Mouse (Mus musculus) heart, postnatal 4 days (tissue): ENCODE data around the gene Gm42791. TPM values are rescaled to one million over a fixed set of nuclear protein-coding genes. Genes with fewer than 3 reads are reported as not detected.

Experiments
- DNase-seq: peaks from one replicate; pipeline ENCODE4 v3.0.0; 2021
- total RNA-seq, 2 experiments: library from RNA; stranded (reverse); gene quantifications; 2 replicates each; pipeline ENCODE4 v1.2.3; 2021

Gene Gm42791
- total RNA-seq, 2 experiments from 2014 or later: 2.6 to 2.9 TPM

DNA sequence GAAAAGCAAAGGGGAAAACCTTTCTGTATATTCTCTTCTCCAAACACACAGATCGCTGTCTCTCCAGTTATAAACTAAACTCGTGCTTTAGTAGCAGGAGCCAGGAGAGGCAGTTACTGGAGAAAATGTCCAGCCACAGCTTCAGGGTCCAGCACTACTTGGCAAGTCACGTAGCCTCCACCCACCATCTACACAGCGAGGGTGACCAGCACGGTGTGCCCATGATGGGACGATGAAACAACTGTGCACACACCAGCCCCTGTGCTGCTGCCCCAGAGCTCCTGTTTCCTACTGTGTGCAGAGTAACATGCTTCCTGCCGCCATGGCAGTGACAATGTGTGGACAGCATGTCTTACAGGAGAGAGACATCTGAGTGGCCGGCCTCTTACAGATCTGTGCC is 121.8 kb downstream of the Gm42791 start:
- no peak for DNase-seq

DNA sequence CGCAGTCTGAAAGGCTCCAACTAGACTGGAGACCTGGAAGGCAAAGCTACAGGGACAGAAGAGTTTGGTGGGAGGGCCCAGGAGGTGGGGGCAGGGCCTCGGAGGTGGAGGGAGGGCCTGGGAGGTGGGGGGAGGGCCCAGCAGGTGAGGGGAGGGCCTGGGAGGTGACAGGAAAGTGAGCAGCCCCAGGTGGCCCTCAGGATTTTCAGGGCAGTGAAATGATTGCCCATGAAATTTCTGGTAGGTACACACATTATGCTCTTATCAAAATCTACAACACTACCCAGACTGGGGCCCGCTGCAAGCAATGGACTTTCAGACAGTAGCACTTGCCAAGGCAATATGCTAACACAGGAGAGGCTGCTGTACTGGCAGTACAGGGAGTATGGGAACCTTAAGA is 125.4 kb downstream of the Gm42791 start:
- DNase-seq: no peak

GRCm38 (mm10) chr5:148867766-148868165 is 127.2 kb downstream of the Gm42791 start:
- no peak for DNase-seq

- no peak for DNase-seq
These were observed 127.8 kb downstream of the Gm42791 start for GRCm38 (mm10) chr5:148867171-148867570.

- DNase-seq: no peak
These were observed 128.4 kb downstream of the Gm42791 start for GRCm38 (mm10) chr5:148866571-148866970.

DNA sequence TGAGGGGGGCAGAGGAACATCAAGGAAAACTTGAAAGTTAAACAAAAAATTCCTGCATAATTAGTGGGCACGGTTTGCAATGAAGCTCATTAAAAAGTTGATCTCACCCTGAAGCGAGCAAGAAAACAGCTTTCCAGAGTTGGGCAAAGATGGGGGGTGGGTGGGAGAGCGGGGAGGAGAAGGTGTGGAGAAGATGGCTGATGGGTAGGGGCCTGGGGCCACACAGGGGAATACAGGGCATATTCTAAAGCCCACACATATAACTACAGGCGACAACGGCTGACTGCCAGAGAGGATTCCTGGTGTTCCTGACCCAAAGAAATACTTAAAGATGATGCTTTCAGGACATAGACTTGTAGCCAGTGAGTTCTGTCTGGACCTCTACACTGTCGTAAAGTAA is 131.5 kb downstream of the Gm42791 start:
- DNase-seq: no peak

DNA sequence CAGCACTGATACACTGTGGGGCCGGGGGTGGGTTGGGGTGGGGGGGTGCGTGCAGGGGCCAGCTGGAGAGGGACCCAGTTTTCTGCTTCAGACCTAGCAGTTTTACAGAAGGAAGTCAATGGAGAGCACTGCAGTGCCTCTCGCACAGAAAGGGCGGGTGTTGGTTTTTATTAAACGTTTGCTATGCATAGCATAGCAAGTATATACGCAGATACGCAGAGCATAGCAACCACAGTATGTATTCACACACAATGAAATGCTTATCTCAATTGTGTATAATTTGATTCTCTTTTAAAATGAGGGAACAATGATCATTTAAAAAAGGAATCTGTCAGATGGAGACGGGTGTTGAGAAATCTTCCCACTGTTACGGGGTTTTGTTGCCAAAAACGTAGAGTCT is 132.1 kb downstream of the Gm42791 start:
- no peak for DNase-seq

GRCm38 (mm10) chr5:148862136-148862535 is 132.8 kb downstream of the Gm42791 start:
- DNase-seq: no peak

DNA sequence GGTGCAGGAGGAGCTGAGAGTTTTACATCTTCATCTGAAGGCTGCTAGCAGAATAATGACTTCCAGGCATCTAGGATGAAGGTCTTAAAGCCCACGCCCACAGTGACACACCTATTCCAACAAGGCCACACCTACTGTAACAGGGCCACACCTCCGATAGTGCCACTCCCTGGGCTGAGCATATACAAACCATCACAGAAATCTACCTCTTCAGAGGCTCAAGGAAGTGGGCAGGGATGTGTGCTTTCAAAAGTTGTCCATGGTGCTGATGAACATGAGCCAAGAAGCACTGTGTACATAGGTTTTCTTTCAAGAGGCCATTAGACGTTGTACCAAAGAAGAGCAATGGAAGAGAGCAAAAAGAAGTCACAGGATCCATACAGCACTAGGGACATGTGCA is 137.4 kb downstream of the Gm42791 start:
- DNase-seq: no peak

DNA sequence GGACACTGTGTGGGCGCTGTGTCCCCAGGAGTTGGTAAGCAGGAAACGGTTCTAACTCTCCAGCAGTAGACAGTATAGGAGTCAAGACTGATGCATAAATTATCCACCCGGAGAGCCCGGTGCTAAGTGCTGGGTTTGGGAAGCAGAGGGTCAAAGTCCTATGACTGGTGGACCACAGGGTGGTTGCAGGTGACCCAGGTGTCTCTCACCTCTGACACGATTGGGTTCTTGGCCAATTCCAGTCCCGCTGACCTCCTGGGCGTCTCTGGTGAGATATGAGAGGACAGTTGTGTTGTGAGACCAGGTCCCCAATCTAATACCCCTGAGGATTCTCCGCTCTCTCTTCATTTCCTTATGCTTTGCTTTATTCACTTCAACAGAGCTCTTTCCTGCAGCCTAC is 139.9 kb downstream of the Gm42791 start:
- no peak for DNase-seq

GRCm38 (mm10) chr5:148854166-148854565 is 140.8 kb downstream of the Gm42791 start:
- no peak for DNase-seq

DNA sequence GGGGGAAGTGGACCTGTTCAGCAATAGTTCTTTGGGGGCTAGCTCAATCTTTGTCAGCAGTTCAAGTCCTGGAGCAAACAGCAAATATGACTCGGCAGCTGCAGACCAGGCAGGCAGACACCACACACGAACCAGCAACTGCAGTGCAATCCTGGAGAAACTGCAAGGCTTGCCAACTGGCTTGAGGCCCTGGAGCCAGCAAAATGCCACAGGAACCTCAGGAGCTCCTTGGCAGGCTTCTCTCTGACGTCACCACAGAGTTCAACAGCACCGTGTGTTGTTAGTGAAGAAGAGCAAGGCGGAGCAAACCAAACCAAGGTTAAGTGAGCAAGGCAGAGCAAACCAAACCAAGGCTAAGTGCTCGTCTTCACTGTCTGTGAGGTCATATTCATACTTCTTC is 145.4 kb downstream of the Gm42791 start:
- DNase-seq: no peak

DNA sequence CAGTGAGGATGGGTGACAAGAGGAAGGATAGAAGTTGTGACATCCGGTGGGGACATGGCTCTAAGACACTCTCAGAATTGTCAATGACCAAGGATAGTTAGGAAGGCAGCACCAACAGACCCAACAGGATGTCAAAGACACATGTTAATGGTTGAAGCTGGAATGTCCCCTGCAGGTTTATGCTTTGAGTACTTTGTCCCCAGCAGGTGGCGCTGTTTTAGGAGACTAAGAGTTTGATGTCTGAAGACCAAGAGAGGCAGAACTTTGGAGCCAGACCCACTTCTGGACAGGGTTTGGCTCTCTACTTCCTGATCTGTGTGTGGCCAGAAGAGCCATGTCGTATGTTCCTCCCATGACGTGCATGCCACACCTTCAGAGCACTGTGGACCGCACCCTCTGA is 147.9 kb downstream of the Gm42791 start:
- no peak for DNase-seq

Other genes with a start within 250 kb of the Gm42791 start
- 10 to 100 TPM in 1 of 2 experiments, 1 to 10 TPM in 1; 9.6 to 11.0 TPM for gene Katnal1, start 65.8 kb downstream of the Gm42791 start, total RNA-seq
- gene Uspl1, start 189.2 kb upstream of the Gm42791 start, total RNA-seq: 10 to 100 TPM; 24.6 to 25.1 TPM
- 100 to 1,000 TPM; 236 to 264 TPM for gene Hmgb1, start 189.3 kb upstream of the Gm42791 start, total RNA-seq